Mouse (Mus musculus) CH12.LX (cell line): ENCODE results near the gene Fuz. TPM values are rescaled to one million over a fixed set of nuclear protein-coding genes. Genes with fewer than 3 reads are reported as not detected.

ENCODE experiments used
- DNase-seq: peaks from one replicate; pipeline ENCODE4 v3.0.0-alpha.2; 2013; ENCODE audit errors: extremely low read depth
- H3K27ac ChIP-seq: 2 replicates; pipeline ENCODE4 v1.5.1; 2012; ENCODE audit warnings: low read depth, mild to moderate bottlenecking, control low read depth, moderate library complexity; ENCODE audit not compliant: insufficient read depth
- H3K27me3 ChIP-seq: replicated peaks from 2 replicates; pipeline ENCODE3; 2012; ENCODE audit warnings: inconsistent platforms
- H3K36me3 ChIP-seq, 2 experiments: replicated peaks in 1 of 2; 2 replicates each; pipeline versions ENCODE3 to v1.6.1; 2012; ENCODE audit warnings: inconsistent platforms in 1 of 2, low read length in 1 of 2, mild to moderate bottlenecking in 1 of 2, mixed read lengths in 1 of 2, moderate library complexity in 1 of 2; ENCODE audit not compliant: control insufficient read depth in 1 of 2, insufficient read depth in 1 of 2
- H3K4me1 ChIP-seq, 2 experiments: 2 replicates each; pipeline ENCODE4 v1.6.1; 2012; ENCODE audit warnings: inconsistent platforms in 1 of 2, moderate library complexity in 1 of 2; ENCODE audit not compliant: insufficient read depth in 2 of 2, control insufficient read depth in 1 of 2
- H3K4me2 ChIP-seq: 2 replicates; pipeline ENCODE4 v1.6.1; 2012; ENCODE audit warnings: low read depth, mild to moderate bottlenecking, control low read depth; ENCODE audit not compliant: poor library complexity, insufficient read depth, severe bottlenecking
- H3K4me3 ChIP-seq, 3 experiments: fragments of 150-350 bp in 1 of 3; sonication (generic) in 1 of 3; replicated peaks in 1 of 3; 2 replicates each; pipeline versions ENCODE3 to v1.5.1; 2011 to 2012; ENCODE audit warnings: low read depth in 2 of 3, low read length in 2 of 3, mild to moderate bottlenecking in 2 of 3, moderate library complexity in 2 of 3, control low read depth in 1 of 3, improper control_type of control experiment in 1 of 3, inconsistent platforms in 1 of 3, mixed read lengths in 1 of 3; ENCODE audit not compliant: poor library complexity in 1 of 3
- H3K79me2 ChIP-seq: replicated peaks from 2 replicates; pipeline ENCODE4 v1.6.1; 2012; ENCODE audit warnings: mild to moderate bottlenecking, moderate library complexity; ENCODE audit not compliant: control insufficient read depth, poor library complexity, insufficient read depth, severe bottlenecking; ENCODE audit errors: extremely low read depth
- H3K9ac ChIP-seq: 2 replicates; pipeline ENCODE4 v1.6.1; 2012; ENCODE audit warnings: low read depth, mild to moderate bottlenecking, control low read depth, moderate library complexity; ENCODE audit not compliant: insufficient read depth
- H3K9me3 ChIP-seq: replicated peaks from 2 replicates; pipeline ENCODE3; 2012; ENCODE audit warnings: low read length, inconsistent platforms, mixed read lengths
- CHD1 ChIP-seq: IDR thresholded peaks from 2 replicates; pipeline ENCODE4 v1.6.1; 2012; ENCODE audit warnings: low read depth, low read length, improper control_type of control experiment, inconsistent platforms
- CHD2 ChIP-seq: IDR thresholded peaks from 2 replicates; pipeline ENCODE4 v1.6.1; 2011; ENCODE audit warnings: low read length, improper control_type of control experiment
- CTCF ChIP-seq, 2 experiments: IDR thresholded peaks in 1 of 2; conservative IDR thresholded peaks in 1 of 2; 2 replicates each; pipeline ENCODE4 v1.5.1; 2011 to 2012; ENCODE audit warnings: low read depth in 2 of 2, low read length in 2 of 2, improper control_type of control experiment in 1 of 2, inconsistent platforms in 1 of 2, mild to moderate bottlenecking in 1 of 2, moderate library complexity in 1 of 2
- E2F4 ChIP-seq: IDR thresholded peaks from 2 replicates; pipeline ENCODE4 v1.6.1; 2011; ENCODE audit warnings: low read depth, low read length, improper control_type of control experiment; ENCODE audit not compliant: insufficient replicate concordance
- EP300 ChIP-seq: IDR thresholded peaks from 2 replicates; pipeline ENCODE4 v1.6.1; 2011; ENCODE audit warnings: low read length, improper control_type of control experiment
- ETS1 ChIP-seq: conservative IDR thresholded peaks from 2 replicates; pipeline ENCODE4 v1.6.1; 2012; ENCODE audit warnings: low read depth, mild to moderate bottlenecking, inconsistent platforms, low read length, improper control_type of control experiment, moderate library complexity
- HCFC1 ChIP-seq: IDR thresholded peaks from 2 replicates; pipeline ENCODE4 v1.6.1; 2012; ENCODE audit warnings: low read depth, mild to moderate bottlenecking, inconsistent platforms, low read length, improper control_type of control experiment
- IRF4 ChIP-seq: IDR thresholded peaks from 2 replicates; pipeline ENCODE4 v1.6.1; 2014; ENCODE audit warnings: low read depth, mild to moderate bottlenecking, inconsistent platforms, low read length, improper control_type of control experiment
- JUN ChIP-seq: IDR thresholded peaks from 2 replicates; pipeline ENCODE4 v1.6.1; 2011; ENCODE audit warnings: low read depth, mild to moderate bottlenecking, low read length, improper control_type of control experiment, moderate library complexity; ENCODE audit not compliant: insufficient read depth
- JUND ChIP-seq: conservative IDR thresholded peaks from 2 replicates; pipeline ENCODE4 v1.6.1; 2011; ENCODE audit warnings: low read depth, low read length, improper control_type of control experiment
- KAT2A ChIP-seq: IDR thresholded peaks from 2 replicates; pipeline ENCODE4 v1.6.1; 2012; ENCODE audit warnings: low read length, improper control_type of control experiment, inconsistent platforms; ENCODE audit not compliant: insufficient replicate concordance
- MAFK ChIP-seq: IDR thresholded peaks from 2 replicates; pipeline ENCODE4 v1.6.1; 2011; ENCODE audit warnings: low read length, improper control_type of control experiment; ENCODE audit not compliant: insufficient replicate concordance
- MAX ChIP-seq: IDR thresholded peaks from 2 replicates; pipeline ENCODE4 v1.6.1; 2011; ENCODE audit warnings: low read length, improper control_type of control experiment
- MAZ ChIP-seq: IDR thresholded peaks from 2 replicates; pipeline ENCODE4 v1.6.1; 2012; ENCODE audit warnings: low read depth, mild to moderate bottlenecking, inconsistent platforms, low read length, improper control_type of control experiment, moderate library complexity
- MEF2A ChIP-seq: IDR thresholded peaks from 2 replicates; pipeline ENCODE4 v1.6.1; 2014; ENCODE audit warnings: low read depth, mild to moderate bottlenecking, inconsistent platforms, low read length, improper control_type of control experiment, borderline replicate concordance
- MXI1 ChIP-seq: IDR thresholded peaks from 2 replicates; pipeline ENCODE4 v1.6.1; 2011; ENCODE audit warnings: mild to moderate bottlenecking, low read depth, low read length, improper control_type of control experiment
- MYC ChIP-seq: IDR thresholded peaks from 2 replicates; pipeline ENCODE4 v1.6.1; 2011; ENCODE audit warnings: low read depth, mild to moderate bottlenecking, improper control_type of control experiment, low read length
- NELFE ChIP-seq: IDR thresholded peaks from 2 replicates; pipeline ENCODE4 v1.6.1; 2011; ENCODE audit warnings: low read depth, low read length, improper control_type of control experiment
- PAX5 ChIP-seq: IDR thresholded peaks from 2 replicates; pipeline ENCODE4 v1.6.1; 2012; ENCODE audit warnings: low read length, inconsistent platforms, mixed read lengths
- POLR2A ChIP-seq: IDR thresholded peaks from 2 replicates; pipeline ENCODE4 v1.6.1; 2011; ENCODE audit warnings: low read depth, mild to moderate bottlenecking, improper control_type of control experiment, low read length
- POLR2AphosphoS2 ChIP-seq: IDR thresholded peaks from 2 replicates; pipeline ENCODE4 v1.6.1; 2011; ENCODE audit warnings: low read depth, low read length, improper control_type of control experiment
- RAD21 ChIP-seq: IDR thresholded peaks from 2 replicates; pipeline ENCODE4 v1.6.1; 2011; ENCODE audit warnings: low read depth, mild to moderate bottlenecking, low read length, improper control_type of control experiment, moderate library complexity
- SIN3A ChIP-seq: IDR thresholded peaks from 2 replicates; pipeline ENCODE4 v1.6.1; 2012; ENCODE audit warnings: low read length, improper control_type of control experiment, inconsistent platforms
- SMC3 ChIP-seq: IDR thresholded peaks from 2 replicates; pipeline ENCODE4 v1.6.1; 2011; ENCODE audit warnings: low read depth, low read length, improper control_type of control experiment
- TBP ChIP-seq: conservative IDR thresholded peaks from 2 replicates; pipeline ENCODE4 v1.6.1; 2011; ENCODE audit warnings: low read depth, low read length, improper control_type of control experiment
- UBTF ChIP-seq: IDR thresholded peaks from 2 replicates; pipeline ENCODE4 v1.6.1; 2012; ENCODE audit warnings: low read depth, mild to moderate bottlenecking, inconsistent platforms, low read length, improper control_type of control experiment, moderate library complexity
- USF1 ChIP-seq: IDR thresholded peaks from 2 replicates; pipeline ENCODE4 v1.6.1; 2014; ENCODE audit warnings: low read depth, mild to moderate bottlenecking, inconsistent platforms, low read length, improper control_type of control experiment
- ZC3H11A ChIP-seq: IDR thresholded peaks from 2 replicates; pipeline ENCODE4 v1.6.1; 2012; ENCODE audit warnings: low read depth, mild to moderate bottlenecking, inconsistent platforms, low read length, improper control_type of control experiment
- ZKSCAN1 ChIP-seq: IDR thresholded peaks from 2 replicates; pipeline ENCODE4 v1.6.1; 2012; ENCODE audit warnings: low read depth, inconsistent platforms, low read length, improper control_type of control experiment, borderline replicate concordance
- ZNF384 ChIP-seq: IDR thresholded peaks from 2 replicates; pipeline ENCODE4 v1.6.1; 2012; ENCODE audit warnings: low read depth, low read length, improper control_type of control experiment, inconsistent platforms
- dilution Hi-C: fragments of 300-500 bp; cut with MboI; formaldehyde crosslinking; loops from 2 replicates; pipeline ENCODE4 v1.14.3; 2020; ENCODE audit warnings: low sequenced_read_pairs; ENCODE audit not compliant: extremely low pct_unique_long_range_greater_than_20kb, extremely low pct_ligation_motif_present
- in situ Hi-C: fragments of 300-500 bp; cut with MboI; formaldehyde crosslinking; loops from 3 replicates; pipeline ENCODE4 v1.14.3; 2019; ENCODE audit warnings: low sequenced_read_pairs, low pct_ligation_motif_present, low pct_unique_long_range_greater_than_20kb, mixed read lengths
- polyA plus RNA-seq: library from polyadenylated mRNA; unstranded; fragments of >175 nt; gene quantifications from 2 replicates; pipeline ENCODE4 v1.2.1, GENCODE M21; 2012; ENCODE audit warnings: low read depth; ENCODE audit not compliant: insufficient read length
- total RNA-seq, 2 experiments: library from RNA; depleted of rRNA; stranded (reverse); fragments of 300-350 nt in 1 of 2; fragments of >200 nt in 1 of 2; gene quantifications; 2 replicates each; pipeline ENCODE4 v1.2.3; 2012 to 2014

The Fuz gene
- total and polyA plus RNA-seq, 3 experiments = 16.7 to 17.1 (median 16.9) TPM

DNA sequence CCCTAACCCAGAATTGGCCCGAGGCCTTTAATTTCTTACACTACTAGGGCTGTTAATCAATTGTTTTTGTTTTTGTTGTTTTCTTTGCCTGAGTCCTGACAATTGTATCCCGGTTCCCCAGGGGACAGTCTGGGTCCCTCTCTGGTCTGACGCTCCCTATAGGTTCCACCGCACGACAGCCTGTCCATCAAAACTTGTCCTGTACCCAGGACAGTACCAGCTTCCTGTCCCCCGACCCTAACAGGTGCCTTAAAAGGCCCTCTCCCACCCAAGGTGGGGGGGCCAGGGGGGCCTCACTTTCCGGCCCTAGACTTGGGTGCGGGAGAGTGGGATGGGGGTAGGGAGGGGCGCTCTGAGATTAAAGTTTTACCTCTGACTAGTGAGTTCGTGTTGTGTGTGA is 40.8 kb upstream of the Fuz start:
- H3K4me3 ChIP-seq = peak overlapping the region; percentile 66 to 72 (median 67)
- peak overlapping the region; percentile 72 for H3K9ac ChIP-seq
- H3K4me1 ChIP-seq = peaks cover 18 to 63% of the 10 kb centered on the region in 2 experiments
- no peaks in the 10 kb centered on the region for H3K9me3 ChIP-seq
- peak overlapping the region; percentile 91 for H3K27ac ChIP-seq
- peaks cover 8 to 36% of the 10 kb centered on the region in 2 experiments for H3K36me3 ChIP-seq
- no peaks in the 10 kb centered on the region for H3K27me3 ChIP-seq
- dilution Hi-C loops = no loop called here
- H3K4me2 ChIP-seq = peak overlapping the region; percentile 48
- peaks cover 21% of the 10 kb centered on the region for H3K79me2 ChIP-seq
- in situ Hi-C loops = loop anchor here (10.0 kb wide), 1 partner anchor 100 kb away; no protein-coding TSS in a partner anchor
- TF ChIP-seq UBTF (0 out of 2 replicates have a peak, but pooled peaks have one; percentile 17), TBP (no peak), ZNF384 (no peak), CTCF (conservative IDR thresholded peaks at IDR 0.05 in 1 of 2, IDR thresholded peaks at IDR 0.05 in 1 of 2; ENCODE audit: low read depth in 2 of 2, low read length in 2 of 2) (peak; percentile 17 to 50; a peak in 2 of 4 replicates)
- peak; percentile 58 for DNase-seq

DNA sequence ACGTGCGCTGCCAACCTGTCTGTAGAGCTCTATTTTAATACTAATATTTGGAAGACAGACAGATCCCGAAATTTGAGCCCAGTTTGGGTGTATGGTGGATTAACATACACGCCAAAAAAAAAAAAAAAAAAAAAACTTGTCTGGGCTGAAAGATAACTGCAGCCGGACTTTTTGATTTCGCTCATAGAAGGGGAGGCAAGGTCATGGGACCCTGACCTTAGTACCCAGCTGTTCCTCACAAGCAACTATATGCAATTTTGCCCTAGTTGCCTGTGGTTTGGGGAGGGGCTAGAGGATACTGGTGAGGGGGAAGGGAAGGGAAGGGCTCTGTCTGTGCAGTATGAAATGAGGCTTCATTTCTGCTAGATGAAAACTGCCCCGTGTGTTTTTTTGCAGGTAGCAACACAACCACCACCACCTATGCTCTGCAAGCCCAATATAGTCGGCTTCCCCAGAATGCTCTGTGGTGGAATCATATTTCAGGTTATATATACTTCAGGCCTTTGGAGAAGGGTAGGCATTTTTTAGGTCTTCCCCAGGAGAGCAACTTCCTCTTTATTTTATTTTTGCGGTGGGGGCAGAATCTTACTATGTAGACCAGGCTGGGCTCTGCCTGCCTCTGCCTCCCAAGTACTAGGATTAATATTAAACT is 39.5 kb upstream of the Fuz start:
- H3K36me3 ChIP-seq = peaks cover 11 to 45% of the 10 kb centered on the region in 2 experiments
- no peak for TF ChIP-seq USF1
- no peak for TF ChIP-seq MXI1
- TF ChIP-seq UBTF = no peak
- TF ChIP-seq MAX = no peak
- TF ChIP-seq CHD1 = no peak
- TF ChIP-seq KAT2A = no peak
- no peak for TF ChIP-seq PAX5
- no peak for TF ChIP-seq E2F4
- TF ChIP-seq ZKSCAN1 = no peak
- TF ChIP-seq CHD2 = peak; percentile 63; the same call in 1 of the 2 replicates
- peak; percentile 59 for TF ChIP-seq ZNF384
- TF ChIP-seq IRF4 = no peak
- TF ChIP-seq SMC3 = no peak
- no peak for TF ChIP-seq MYC
- TF ChIP-seq MAZ = peak; percentile 7; the same call in 1 of the 2 replicates
- TF ChIP-seq RAD21 = no peak
- no peak for TF ChIP-seq POLR2A
- TF ChIP-seq ETS1 = peak; percentile 38; the same call in 1 of the 2 replicates
- no peak for TF ChIP-seq JUN
- TF ChIP-seq TBP = no peak
- TF ChIP-seq ZC3H11A = no peak
- TF ChIP-seq MAFK = no peak
- TF ChIP-seq JUND = no peak
- TF ChIP-seq SIN3A = no peak
- TF ChIP-seq MEF2A = no peak; the same call in 1 of the 2 replicates
- no peak for TF ChIP-seq NELFE
- 0 out of 2 replicates have a peak, but pooled peaks have one; percentile 7 for TF ChIP-seq POLR2AphosphoS2
- TF ChIP-seq HCFC1 = no peak
- TF ChIP-seq CTCF (conservative IDR thresholded peaks at IDR 0.05 in 1 of 2, IDR thresholded peaks at IDR 0.05 in 1 of 2; ENCODE audit: low read depth in 2 of 2, low read length in 2 of 2) = no peak
- TF ChIP-seq EP300 = no peak; the same call in 1 of the 2 replicates

More for the DNA sequence above, 39.5 kb upstream of the Fuz start:
- in situ Hi-C loops (loop anchor here (10.0 kb wide), 1 partner anchor 98 kb away; no protein-coding TSS in a partner anchor), dilution Hi-C loops (no loop called here)
- no peaks in the 10 kb centered on the region for H3K9me3 ChIP-seq
- H3K4me3 ChIP-seq = peak overlapping the region; percentile 64 to 92 (median 72)
- peaks cover 13% of the 10 kb centered on the region; the same call in 1 of the 2 replicates for H3K79me2 ChIP-seq
- no peaks in the 10 kb centered on the region for H3K27me3 ChIP-seq
- H3K4me2 ChIP-seq = peak overlapping the region; percentile 48; the same call in 1 of the 2 replicates
- H3K9ac ChIP-seq = peak overlapping the region; percentile 74
- peak; percentile 64 for DNase-seq
- peak overlapping the region; percentile 85; the same call in 1 of the 2 replicates for H3K27ac ChIP-seq
- H3K4me1 ChIP-seq = peaks cover 23 to 68% of the 10 kb centered on the region in 2 experiments
